Mouse (Mus musculus): ENCODE data around the gene Casp7. TPM values are rescaled to one million over a fixed set of nuclear protein-coding genes. Genes with fewer than 3 reads are reported as not detected.
"Not testable (repeated sequence)": the region's sequence is repeated elsewhere in the genome, so short reads cannot be mapped to it uniquely, and the experiment has no call there.

Gene Casp7
- 15.9 and 17.8 TPM in 2 replicates for polyA plus RNA-seq (2016; fragmentation: Nextera tagmentation; extraction: Ambion mirVana)

- H3K36me3 ChIP-seq (replicated peaks), result 0 out of 2 replicates have a peak, but pooled peaks cover 4% of the 10 kb centered on the region
- under 1% methylated on average over 78 of the region's 78 CpGs for WGBS
- no peaks in the 10 kb centered on the region for H3K9me3 ChIP-seq
- H3K4me3 ChIP-seq, result peak within 1 kb of the TSS; percentile 68
- H3K27ac ChIP-seq (replicated peaks), result peak within 1 kb of the TSS; percentile 92
- peaks cover 43% of the 10 kb centered on the region for H3K4me1 ChIP-seq
- peaks cover 40% of the 10 kb centered on the region for H3K27me3 ChIP-seq (replicated peaks; ENCODE audit: low read depth, poor library complexity, severe bottlenecking)
- DNase-seq (ENCODE audit: low spot score), result peak; percentile 82
Measured at GRCm38 (mm10) chr19:56396669-56397621, at the start of gene Casp7. TSS of gene Casp7 (plus strand) at chr19:56397129.

DNA sequence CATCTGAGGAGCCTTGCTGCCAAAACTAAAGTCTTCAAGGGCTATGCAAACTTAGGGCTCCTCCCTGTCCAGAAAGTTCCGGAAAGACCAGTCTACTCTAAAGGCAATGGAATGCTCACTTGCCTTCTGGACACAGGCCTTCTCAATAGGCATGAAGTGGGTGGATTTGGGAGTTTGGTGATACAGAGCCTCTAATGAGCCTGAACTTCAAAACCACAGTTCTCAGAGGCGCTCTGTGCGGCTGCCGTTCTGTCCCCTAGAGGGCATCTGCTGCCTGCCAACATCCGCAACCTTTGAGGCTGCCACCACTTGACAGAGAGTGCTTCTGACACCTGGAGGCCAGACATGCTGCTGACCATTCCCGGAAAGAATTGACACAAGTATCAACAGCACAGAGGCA lies 47.6 kb upstream of the Casp7 start:
- Histone ChIP-seq H3K4me1 (peaks cover 19% of the 10 kb centered on the region), H3K27me3 (replicated peaks; ENCODE audit: low read depth, poor library complexity, severe bottlenecking) (peaks cover 18% of the 10 kb centered on the region), H3K27ac (replicated peaks) (no peak overlapping the region), H3K36me3 (replicated peaks) (no peaks in the 10 kb centered on the region), H3K4me3 (no peak overlapping the region), H3K9me3 (0 out of 2 replicates have a peak, but pooled peaks cover 3% of the 10 kb centered on the region)
- WGBS, result 26% methylated on average over 6 of the region's 6 CpGs
- DNase-seq (ENCODE audit: low spot score), result peak; percentile 48

DNA sequence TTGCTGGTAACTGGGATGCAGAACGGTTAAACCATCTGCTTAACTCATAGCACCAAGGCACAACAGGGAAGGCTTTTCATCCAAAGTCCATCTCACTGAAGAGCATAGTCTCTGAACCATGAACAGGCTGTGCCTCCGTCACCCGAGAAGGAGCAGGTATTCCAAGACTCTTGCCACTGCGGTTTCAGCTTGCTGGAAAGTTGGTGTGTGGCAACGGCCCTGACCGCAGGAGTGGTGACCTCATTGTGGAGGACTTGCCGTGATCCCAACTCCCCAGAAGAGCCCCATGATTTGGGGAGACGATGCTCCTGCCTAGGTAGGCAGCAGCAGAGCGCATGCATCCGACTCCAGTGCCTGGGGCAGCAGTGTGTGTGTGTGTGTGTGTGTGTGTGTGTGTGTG lies 43.2 kb upstream of the Casp7 start:
- WGBS, result 85% methylated on average over 10 of the region's 10 CpGs
- no peaks in the 10 kb centered on the region for H3K36me3 ChIP-seq (replicated peaks)
- no peak overlapping the region for H3K27ac ChIP-seq (replicated peaks)
- no peaks in the 10 kb centered on the region; the same call in 1 of the 2 replicates for H3K27me3 ChIP-seq (replicated peaks; ENCODE audit: low read depth, poor library complexity, severe bottlenecking)
- peaks cover 14% of the 10 kb centered on the region for H3K4me1 ChIP-seq
- H3K9me3 ChIP-seq, result 0 out of 2 replicates have a peak, but pooled peaks cover 3% of the 10 kb centered on the region
- DNase-seq (ENCODE audit: low spot score), result no peak
- H3K4me3 ChIP-seq, result no peak overlapping the region

- H3K4me3 ChIP-seq, result no peak overlapping the region
- WGBS, result 84% methylated on average over 12 of the region's 12 CpGs
- H3K27me3 ChIP-seq (replicated peaks; ENCODE audit: low read depth, poor library complexity, severe bottlenecking), result no peaks in the 10 kb centered on the region; the same call in 1 of the 2 replicates
- H3K9me3 ChIP-seq, result 0 out of 2 replicates have a peak, but pooled peaks cover 3% of the 10 kb centered on the region
- H3K27ac ChIP-seq (replicated peaks), result no peak overlapping the region
- peaks cover 4% of the 10 kb centered on the region for H3K4me1 ChIP-seq
- no peak for DNase-seq (ENCODE audit: low spot score)
- H3K36me3 ChIP-seq (replicated peaks), result no peaks in the 10 kb centered on the region
Measured at GRCm38 (mm10) chr19:56355201-56355600, 41.7 kb upstream of the Casp7 start.

DNA sequence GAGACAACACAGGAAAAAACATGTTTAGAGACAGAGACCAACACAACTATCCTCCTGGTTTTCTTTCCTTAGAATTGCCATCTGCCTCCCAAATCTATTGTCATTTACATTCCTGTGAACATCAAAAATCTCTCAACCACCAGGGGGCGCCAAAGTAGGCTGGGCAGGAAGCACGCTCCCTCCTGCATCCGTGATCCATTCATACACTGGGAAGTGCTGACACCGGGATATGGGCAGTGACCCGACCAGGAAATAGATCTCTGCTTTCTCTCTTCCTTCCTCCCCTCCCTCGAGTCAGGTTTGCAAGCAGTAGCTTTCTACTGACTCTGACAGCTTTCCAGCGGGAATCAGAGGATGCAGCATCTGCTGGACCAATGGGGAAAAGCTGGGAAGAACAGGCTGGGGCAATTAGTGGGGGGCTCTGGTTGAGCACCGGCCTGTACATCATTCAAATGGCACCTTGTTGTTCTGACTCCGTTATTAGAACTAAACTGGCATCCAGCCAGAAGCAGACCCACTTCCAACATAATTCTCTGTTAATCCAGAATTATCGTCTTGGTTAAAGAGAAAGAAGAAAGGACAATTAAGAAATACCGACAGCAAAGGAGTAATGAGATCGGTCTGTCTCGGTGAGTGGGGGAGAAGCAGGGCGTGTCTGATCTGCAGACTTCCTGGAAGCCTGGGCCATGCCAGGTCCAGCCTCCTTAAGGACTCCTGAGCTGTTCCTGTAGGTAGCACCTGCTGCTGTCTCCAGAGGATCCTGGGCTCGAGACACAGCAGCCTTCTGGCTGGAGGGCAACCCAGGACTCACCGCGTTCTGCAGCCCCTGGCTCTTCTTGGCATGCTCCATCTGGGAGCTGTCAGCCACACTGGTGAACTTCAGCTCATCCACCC lies 40.2 kb upstream of the Casp7 start:
- peak overlapping the region; percentile 13; the same call in 1 of the 2 replicates for H3K4me3 ChIP-seq
- 45% methylated on average over 17 of the region's 17 CpGs for WGBS
- 0 out of 2 replicates have a peak, but pooled peaks cover 3% of the 10 kb centered on the region for H3K9me3 ChIP-seq
- H3K4me1 ChIP-seq, result peaks cover 3% of the 10 kb centered on the region
- H3K36me3 ChIP-seq (replicated peaks), result no peaks in the 10 kb centered on the region
- H3K27me3 ChIP-seq (replicated peaks; ENCODE audit: low read depth, poor library complexity, severe bottlenecking), result no peaks in the 10 kb centered on the region; the same call in 1 of the 2 replicates
- H3K27ac ChIP-seq (replicated peaks), result no peak overlapping the region
- peak; percentile 82 for DNase-seq (ENCODE audit: low spot score)

- not testable (repeated sequence) for H3K9me3 ChIP-seq; H3K4me1 ChIP-seq; H3K36me3 ChIP-seq (replicated peaks); H3K27ac ChIP-seq (replicated peaks); H3K4me3 ChIP-seq; H3K27me3 ChIP-seq (replicated peaks; ENCODE audit: low read depth, poor library complexity, severe bottlenecking); DNase-seq (ENCODE audit: low spot score)
- WGBS, result 82% methylated on average over 2 of the region's 2 CpGs
Measured at GRCm38 (mm10) chr19:56357374-56357708, 39.6 kb upstream of the Casp7 start.

- Histone ChIP-seq H3K27me3 (replicated peaks; ENCODE audit: low read depth, poor library complexity, severe bottlenecking) (no peaks in the 10 kb centered on the region; the same call in 1 of the 2 replicates), H3K36me3 (replicated peaks) (no peaks in the 10 kb centered on the region), H3K27ac (replicated peaks) (no peak overlapping the region), H3K9me3 (no peaks in the 10 kb centered on the region), H3K4me3 (no peak overlapping the region), H3K4me1 (peaks cover 3% of the 10 kb centered on the region)
- 68% methylated on average over 2 of the region's 2 CpGs for WGBS
- no peak for DNase-seq (ENCODE audit: low spot score)
Measured at GRCm38 (mm10) chr19:56358890-56359289, 38.0 kb upstream of the Casp7 start.

GRCm38 (mm10) chr19:56363721-56364460 lies 33.0 kb upstream of the Casp7 start:
- H3K4me3 ChIP-seq, result no peak overlapping the region
- no peak for DNase-seq (ENCODE audit: low spot score)
- no peaks in the 10 kb centered on the region; the same call in 1 of the 2 replicates for H3K4me1 ChIP-seq
- WGBS, result 69% methylated on average over 15 of the region's 15 CpGs
- no peak overlapping the region for H3K27ac ChIP-seq (replicated peaks)
- no peaks in the 10 kb centered on the region for H3K36me3 ChIP-seq (replicated peaks)
- H3K9me3 ChIP-seq, result no peaks in the 10 kb centered on the region
- 0 out of 2 replicates have a peak, but pooled peaks cover 3% of the 10 kb centered on the region for H3K27me3 ChIP-seq (replicated peaks; ENCODE audit: low read depth, poor library complexity, severe bottlenecking)

DNA sequence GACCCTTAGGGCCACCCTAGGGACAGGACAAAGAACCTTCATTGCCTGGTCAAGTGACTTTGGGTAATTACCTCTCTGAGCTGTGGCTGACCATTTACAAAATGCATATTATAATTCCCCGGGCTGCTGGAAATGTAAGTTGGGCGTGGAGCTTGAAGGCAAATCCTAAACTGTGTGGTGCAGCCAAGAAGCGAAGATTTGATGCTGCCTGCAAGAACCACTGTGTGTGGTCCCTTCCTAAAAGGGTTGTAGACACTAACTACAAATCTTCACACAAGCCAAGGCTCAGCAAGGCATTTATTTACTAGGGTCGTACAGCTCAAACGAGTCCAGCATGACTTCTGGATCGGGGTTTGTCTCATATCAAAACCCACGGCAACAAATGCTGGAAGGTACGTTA lies 32.4 kb upstream of the Casp7 start:
- DNase-seq (ENCODE audit: low spot score), result no peak
- Histone ChIP-seq H3K27me3 (replicated peaks; ENCODE audit: low read depth, poor library complexity, severe bottlenecking) (0 out of 2 replicates have a peak, but pooled peaks cover 3% of the 10 kb centered on the region), H3K4me3 (no peak overlapping the region), H3K36me3 (replicated peaks) (no peaks in the 10 kb centered on the region), H3K4me1 (no peaks in the 10 kb centered on the region; the same call in 1 of the 2 replicates), H3K9me3 (no peaks in the 10 kb centered on the region), H3K27ac (replicated peaks) (no peak overlapping the region)
- WGBS, result 90% methylated on average over 8 of the region's 8 CpGs

GRCm38 (mm10) chr19:56366168-56366567 lies 30.8 kb upstream of the Casp7 start:
- H3K27ac ChIP-seq (replicated peaks), result no peak overlapping the region
- H3K27me3 ChIP-seq (replicated peaks; ENCODE audit: low read depth, poor library complexity, severe bottlenecking), result 0 out of 2 replicates have a peak, but pooled peaks cover 3% of the 10 kb centered on the region
- H3K4me3 ChIP-seq, result no peak overlapping the region
- 84% methylated on average over 11 of the region's 11 CpGs for WGBS
- no peaks in the 10 kb centered on the region; the same call in 1 of the 2 replicates for H3K4me1 ChIP-seq
- no peaks in the 10 kb centered on the region for H3K36me3 ChIP-seq (replicated peaks)
- no peak for DNase-seq (ENCODE audit: low spot score)
- no peaks in the 10 kb centered on the region for H3K9me3 ChIP-seq

DNA sequence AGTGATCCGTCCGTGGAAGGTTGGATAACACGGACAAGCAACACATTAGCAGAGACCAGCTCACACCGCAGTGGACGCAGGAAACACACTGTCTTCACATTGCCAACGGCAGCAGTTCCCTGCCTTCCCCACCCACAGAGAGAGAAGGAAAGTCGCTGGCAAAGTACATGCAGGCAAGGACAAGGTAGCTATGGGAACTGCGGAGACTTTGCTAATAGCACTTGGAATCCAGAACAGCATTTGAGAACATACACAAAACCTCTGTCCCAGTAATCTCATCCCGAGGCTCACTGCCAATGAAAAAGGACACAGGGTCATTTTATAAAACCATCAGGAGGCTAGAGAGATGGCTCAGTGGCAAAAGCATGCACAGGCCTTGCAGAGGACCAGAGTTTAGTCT lies 30.3 kb upstream of the Casp7 start:
- 87% methylated on average over 9 of the region's 9 CpGs for WGBS
- H3K36me3 ChIP-seq (replicated peaks), result no peaks in the 10 kb centered on the region
- 0 out of 2 replicates have a peak, but pooled peaks cover 3% of the 10 kb centered on the region for H3K27me3 ChIP-seq (replicated peaks; ENCODE audit: low read depth, poor library complexity, severe bottlenecking)
- no peak overlapping the region for H3K4me3 ChIP-seq
- no peaks in the 10 kb centered on the region for H3K9me3 ChIP-seq
- H3K4me1 ChIP-seq, result peaks cover 1% of the 10 kb centered on the region; the same call in 1 of the 2 replicates
- H3K27ac ChIP-seq (replicated peaks), result no peak overlapping the region
- DNase-seq (ENCODE audit: low spot score), result no peak

Measured in embryonic facial prominence, embryonic 10.5 days (tissue).